Mouse (Mus musculus): Measurements from ENCODE around the gene Smndc1. TPM values are rescaled to one million over a fixed set of nuclear protein-coding genes. Genes with fewer than 3 reads are reported as not detected.
A peak's percentile ranks its signal among the peaks of the same experiment; 100 is the strongest.

Gene Smndc1
- polyA plus RNA-seq, 1 experiment from 2014 or later: 40.2 TPM

GRCm38 (mm10) chr19:53353864-53354263, 36.5 kb downstream of the Smndc1 start:
- ATAC-seq (ENCODE audit: low read depth) (no peak), DNase-seq (ENCODE audit: low spot score) (no peak)
- Histone ChIP-seq H3K4me2 (ENCODE audit: low read depth, low read length) (no peak overlapping the region), H3K9ac (ENCODE audit: low read depth, low read length) (no peak overlapping the region), H3K9me3 (ENCODE audit: control insufficient read depth, low read length) (no peaks in the 10 kb centered on the region), H3K4me1 (ENCODE audit: control insufficient read depth, insufficient read depth, low read length) (no peaks in the 10 kb centered on the region), H3K27ac (replicated peaks; ENCODE audit: low read depth, low read length) (no peak overlapping the region), H3K4me3 (ENCODE audit: low read depth, low read length) (no peak overlapping the region), H3K27me3 (replicated peaks; ENCODE audit: control insufficient read depth, insufficient read depth, low read length) (no peaks in the 10 kb centered on the region), H3K36me3 (ENCODE audit: control insufficient read depth, insufficient read depth, low read length) (peaks cover 6% of the 10 kb centered on the region; the same call in 1 of the 2 replicates)
- 89% methylated on average over 7 of the region's 7 CpGs for WGBS

DNA sequence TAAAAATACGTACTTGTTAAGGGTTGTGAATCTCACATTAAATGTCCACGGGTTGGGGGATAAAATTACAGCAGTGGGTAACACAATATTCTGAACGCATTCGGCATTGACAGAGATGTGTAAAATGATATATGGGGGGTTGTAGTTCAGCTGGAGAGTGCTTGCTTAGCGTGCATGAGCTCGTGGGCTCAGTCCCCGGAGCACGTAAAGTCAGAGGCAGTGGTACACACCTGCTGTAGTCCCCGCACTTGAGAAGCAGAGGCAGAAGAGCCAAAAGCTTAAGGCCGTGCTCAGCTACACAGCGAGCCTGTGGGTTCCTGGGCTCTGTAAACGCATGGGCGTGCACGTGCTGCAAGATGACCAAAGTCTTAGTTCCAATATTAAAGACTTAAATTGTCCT, 44.6 kb downstream of the Smndc1 start:
- peaks cover 11% of the 10 kb centered on the region; the same call in 1 of the 2 replicates for H3K4me1 ChIP-seq (ENCODE audit: control insufficient read depth, insufficient read depth, low read length)
- no peak overlapping the region for H3K9ac ChIP-seq (ENCODE audit: low read depth, low read length)
- DNase-seq (ENCODE audit: low spot score): peak; percentile 55
- ATAC-seq (ENCODE audit: low read depth): peak; percentile 37; the same call in 1 of the 2 replicates
- H3K27me3 ChIP-seq (replicated peaks; ENCODE audit: control insufficient read depth, insufficient read depth, low read length): no peaks in the 10 kb centered on the region
- WGBS: 48% methylated on average over 14 of the region's 14 CpGs
- no peaks in the 10 kb centered on the region for H3K9me3 ChIP-seq (ENCODE audit: control insufficient read depth, low read length)
- H3K36me3 ChIP-seq (ENCODE audit: control insufficient read depth, insufficient read depth, low read length): peaks cover under 1% of the 10 kb centered on the region; the same call in 1 of the 2 replicates
- H3K4me2 ChIP-seq (ENCODE audit: low read depth, low read length): no peak overlapping the region
- no peak overlapping the region for H3K27ac ChIP-seq (replicated peaks; ENCODE audit: low read depth, low read length)
- no peak overlapping the region for H3K4me3 ChIP-seq (ENCODE audit: low read depth, low read length)

DNA sequence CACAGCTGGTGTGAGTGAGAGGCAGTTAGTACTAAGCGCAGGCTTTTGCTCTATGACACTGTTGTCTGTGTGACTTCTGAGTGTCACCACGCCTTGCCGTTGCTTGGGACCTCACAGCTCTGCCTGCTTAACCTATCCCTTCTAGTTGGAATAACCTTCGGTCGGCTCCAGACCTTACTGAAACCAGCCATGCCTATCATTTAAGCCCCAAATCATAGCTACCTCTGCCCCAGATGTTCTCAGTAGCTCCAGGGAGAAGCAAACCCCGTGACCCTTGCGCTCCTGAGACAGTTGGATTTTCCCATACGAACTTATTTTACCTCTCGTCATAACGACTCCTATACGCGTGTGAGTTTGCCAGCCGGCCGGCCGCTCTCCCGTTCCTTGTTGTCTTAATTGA, 46.3 kb downstream of the Smndc1 start:
- ATAC-seq (ENCODE audit: low read depth) (no peak), DNase-seq (ENCODE audit: low spot score) (no peak)
- 82% methylated on average over 16 of the region's 16 CpGs for WGBS
- Histone ChIP-seq H3K27ac (replicated peaks; ENCODE audit: low read depth, low read length) (no peak overlapping the region), H3K9me3 (ENCODE audit: control insufficient read depth, low read length) (no peaks in the 10 kb centered on the region), H3K36me3 (ENCODE audit: control insufficient read depth, insufficient read depth, low read length) (no peaks in the 10 kb centered on the region), H3K4me2 (ENCODE audit: low read depth, low read length) (no peak overlapping the region), H3K9ac (ENCODE audit: low read depth, low read length) (no peak overlapping the region), H3K4me1 (ENCODE audit: control insufficient read depth, insufficient read depth, low read length) (peaks cover 16% of the 10 kb centered on the region; the same call in 1 of the 2 replicates), H3K27me3 (replicated peaks; ENCODE audit: control insufficient read depth, insufficient read depth, low read length) (no peaks in the 10 kb centered on the region), H3K4me3 (ENCODE audit: low read depth, low read length) (no peak overlapping the region)

DNA sequence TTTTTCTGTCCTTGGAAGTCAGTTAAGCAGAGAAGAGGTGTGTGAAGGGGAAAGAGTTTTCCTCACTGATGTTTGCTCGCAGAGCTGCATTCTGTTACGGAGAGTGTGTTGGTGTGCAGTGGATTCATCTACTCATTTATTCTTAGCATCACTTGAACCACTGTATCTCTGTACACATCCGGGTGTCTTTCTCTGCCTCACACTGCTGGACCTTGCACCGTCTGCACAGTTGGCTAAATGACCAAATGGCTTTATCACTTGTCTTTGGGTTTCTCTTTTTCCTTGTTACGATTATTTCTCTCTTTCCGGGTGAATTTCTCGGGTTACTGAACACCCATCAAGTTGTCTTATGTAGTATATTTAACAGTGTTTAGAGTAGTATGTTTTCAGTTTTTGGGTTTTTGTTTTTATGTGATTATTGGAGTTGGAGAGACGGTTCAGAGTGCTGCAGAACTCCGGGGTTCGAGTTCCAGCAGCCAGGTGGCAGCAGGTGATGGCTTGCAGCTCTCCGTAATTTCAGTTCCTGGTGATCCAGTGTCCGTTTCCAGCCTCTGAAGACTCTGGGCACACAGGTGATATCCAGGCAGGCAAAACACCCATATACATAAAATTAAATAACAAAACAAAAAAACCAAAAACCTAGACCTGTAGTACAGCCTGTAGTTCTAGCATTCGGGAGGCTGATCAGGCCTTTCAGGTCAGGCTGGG, 47.0 kb downstream of the Smndc1 start:
- WGBS: 88% methylated on average over 13 of the region's 13 CpGs
- no peak overlapping the region for H3K4me2 ChIP-seq (ENCODE audit: low read depth, low read length)
- DNase-seq (ENCODE audit: low spot score): no peak
- peaks cover 16% of the 10 kb centered on the region; the same call in 1 of the 2 replicates for H3K4me1 ChIP-seq (ENCODE audit: control insufficient read depth, insufficient read depth, low read length)
- no peak overlapping the region for H3K4me3 ChIP-seq (ENCODE audit: low read depth, low read length)
- H3K36me3 ChIP-seq (ENCODE audit: control insufficient read depth, insufficient read depth, low read length): 0 out of 2 replicates have a peak, but pooled peaks cover 4% of the 10 kb centered on the region
- no peak for ATAC-seq (ENCODE audit: low read depth)
- no peaks in the 10 kb centered on the region for H3K27me3 ChIP-seq (replicated peaks; ENCODE audit: control insufficient read depth, insufficient read depth, low read length)
- no peak overlapping the region for H3K27ac ChIP-seq (replicated peaks; ENCODE audit: low read depth, low read length)
- H3K9me3 ChIP-seq (ENCODE audit: control insufficient read depth, low read length): no peaks in the 10 kb centered on the region
- H3K9ac ChIP-seq (ENCODE audit: low read depth, low read length): no peak overlapping the region

GRCm38 (mm10) chr19:53340423-53340822, 50.0 kb downstream of the Smndc1 start:
- Histone ChIP-seq H3K4me1 (ENCODE audit: control insufficient read depth, insufficient read depth, low read length) (peaks cover 12% of the 10 kb centered on the region; the same call in 1 of the 2 replicates), H3K27ac (replicated peaks; ENCODE audit: low read depth, low read length) (no peak overlapping the region), H3K9ac (ENCODE audit: low read depth, low read length) (no peak overlapping the region), H3K27me3 (replicated peaks; ENCODE audit: control insufficient read depth, insufficient read depth, low read length) (no peaks in the 10 kb centered on the region), H3K9me3 (ENCODE audit: control insufficient read depth, low read length) (no peaks in the 10 kb centered on the region), H3K36me3 (ENCODE audit: control insufficient read depth, insufficient read depth, low read length) (peaks cover 30% of the 10 kb centered on the region), H3K4me3 (ENCODE audit: low read depth, low read length) (no peak overlapping the region), H3K4me2 (ENCODE audit: low read depth, low read length) (no peak overlapping the region)
- DNase-seq (ENCODE audit: low spot score) (no peak), ATAC-seq (ENCODE audit: low read depth) (no peak)
- WGBS: 21% methylated on average over 6 of the region's 6 CpGs

- no peak overlapping the region for H3K9ac ChIP-seq (ENCODE audit: low read depth, low read length)
- H3K36me3 ChIP-seq (ENCODE audit: control insufficient read depth, insufficient read depth, low read length): peaks cover 45% of the 10 kb centered on the region
- no peak overlapping the region for H3K4me3 ChIP-seq (ENCODE audit: low read depth, low read length)
- no peaks in the 10 kb centered on the region for H3K9me3 ChIP-seq (ENCODE audit: control insufficient read depth, low read length)
- ATAC-seq (ENCODE audit: low read depth): no peak
- H3K27ac ChIP-seq (replicated peaks; ENCODE audit: low read depth, low read length): no peak overlapping the region
- H3K27me3 ChIP-seq (replicated peaks; ENCODE audit: control insufficient read depth, insufficient read depth, low read length): no peaks in the 10 kb centered on the region
- DNase-seq (ENCODE audit: low spot score): no peak
- no peak overlapping the region for H3K4me2 ChIP-seq (ENCODE audit: low read depth, low read length)
- 89% methylated on average over 9 of the region's 9 CpGs for WGBS
- peaks cover 10% of the 10 kb centered on the region; the same call in 1 of the 2 replicates for H3K4me1 ChIP-seq (ENCODE audit: control insufficient read depth, insufficient read depth, low read length)
These were observed 55.1 kb downstream of the Smndc1 start for GRCm38 (mm10) chr19:53335241-53335640.

DNA sequence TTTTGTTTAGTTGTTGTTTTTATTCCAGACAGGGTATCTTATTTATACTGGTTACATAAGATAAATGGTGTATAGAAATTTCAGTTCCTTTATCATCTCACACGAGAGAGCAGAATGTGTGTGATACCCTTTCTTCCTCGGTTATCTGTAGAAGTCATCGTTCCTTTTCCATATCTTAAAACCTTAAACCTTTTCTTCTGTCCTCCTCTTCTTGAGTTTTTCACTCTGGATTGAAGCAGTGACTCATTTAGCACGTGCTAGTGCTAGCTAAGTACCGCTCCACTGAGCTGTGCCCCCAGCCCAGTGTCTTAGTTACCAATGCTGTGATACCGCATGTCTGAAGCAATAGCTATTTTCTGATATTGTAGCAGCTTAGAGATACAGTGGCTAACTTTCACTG, 56.6 kb downstream of the Smndc1 start:
- H3K36me3 ChIP-seq (ENCODE audit: control insufficient read depth, insufficient read depth, low read length): peaks cover 44% of the 10 kb centered on the region
- no peak for ATAC-seq (ENCODE audit: low read depth)
- 95% methylated on average over 6 of the region's 6 CpGs for WGBS

GRCm38 (mm10) chr19:53331882-53332500, 58.4 kb downstream of the Smndc1 start:
- Histone ChIP-seq H3K27me3 (replicated peaks; ENCODE audit: control insufficient read depth, insufficient read depth, low read length) (no peaks in the 10 kb centered on the region), H3K27ac (replicated peaks; ENCODE audit: low read depth, low read length) (no peak overlapping the region), H3K4me3 (ENCODE audit: low read depth, low read length) (no peak overlapping the region), H3K4me1 (ENCODE audit: control insufficient read depth, insufficient read depth, low read length) (peaks cover 5% of the 10 kb centered on the region; the same call in 1 of the 2 replicates), H3K4me2 (ENCODE audit: low read depth, low read length) (no peak overlapping the region), H3K9ac (ENCODE audit: low read depth, low read length) (no peak overlapping the region), H3K36me3 (ENCODE audit: control insufficient read depth, insufficient read depth, low read length) (peaks cover 28% of the 10 kb centered on the region), H3K9me3 (ENCODE audit: control insufficient read depth, low read length) (no peaks in the 10 kb centered on the region)
- 92% methylated on average over 21 of the region's 21 CpGs for WGBS
- ATAC-seq (ENCODE audit: low read depth): no peak
- no peak for DNase-seq (ENCODE audit: low spot score)

More for the DNA sequence above, 56.6 kb downstream of the Smndc1 start:
- Histone ChIP-seq H3K9me3 (ENCODE audit: control insufficient read depth, low read length) (no peaks in the 10 kb centered on the region), H3K27ac (replicated peaks; ENCODE audit: low read depth, low read length) (no peak overlapping the region), H3K4me1 (ENCODE audit: control insufficient read depth, insufficient read depth, low read length) (peaks cover 5% of the 10 kb centered on the region; the same call in 1 of the 2 replicates), H3K27me3 (replicated peaks; ENCODE audit: control insufficient read depth, insufficient read depth, low read length) (no peaks in the 10 kb centered on the region), H3K4me3 (ENCODE audit: low read depth, low read length) (no peak overlapping the region), H3K9ac (ENCODE audit: low read depth, low read length) (no peak overlapping the region), H3K4me2 (ENCODE audit: low read depth, low read length) (no peak overlapping the region)
- DNase-seq (ENCODE audit: low spot score): no peak
